Mouse (Mus musculus) neural tube, embryonic 12.5 days (tissue): ENCODE data around the gene Arid1b. TPM values are rescaled to one million over a fixed set of nuclear protein-coding genes. Genes with fewer than 3 reads are reported as not detected.

Experiments
- ATAC-seq: fragments of 200-750 bp; cut with Nextera tagmentation; 2 replicates; pipeline ENCODE4 v1.8.0; 2017; ENCODE audit warnings: low read depth, mild to moderate bottlenecking, moderate TSS enrichment, moderate library complexity; ENCODE audit not compliant: low FRiP score
- H3K27ac ChIP-seq: fragments of 300-500 bp; sonication (generic); 2 replicates; pipeline ENCODE4 v1.5.1; 2016
- H3K27me3 ChIP-seq: fragments of 300-500 bp; sonication (generic); replicated peaks from 2 replicates; pipeline ENCODE4 v1.6.1; 2016; ENCODE audit warnings: mild to moderate bottlenecking
- H3K36me3 ChIP-seq: fragments of 300-500 bp; sonication (generic); 2 replicates; pipeline ENCODE4 v1.6.1; 2016; ENCODE audit warnings: mild to moderate bottlenecking
- H3K4me1 ChIP-seq: fragments of 300-500 bp; sonication (generic); 2 replicates; pipeline ENCODE4 v1.6.1; 2016
- H3K4me2 ChIP-seq: fragments of 300-500 bp; sonication (generic); replicated peaks from 2 replicates; pipeline ENCODE4 v1.6.1; 2016; ENCODE audit warnings: mild to moderate bottlenecking
- H3K4me3 ChIP-seq: fragments of 300-500 bp; sonication (generic); 2 replicates; pipeline ENCODE4 v1.5.1; 2016
- H3K9ac ChIP-seq: fragments of 300-500 bp; sonication (generic); 2 replicates; pipeline ENCODE4 v1.6.1; 2016; ENCODE audit warnings: mild to moderate bottlenecking
- H3K9me3 ChIP-seq: fragments of 300-500 bp; sonication (generic); 2 replicates; pipeline ENCODE4 v1.6.1; 2016; ENCODE audit warnings: mild to moderate bottlenecking
- WGBS: fragments of 180-500 bp; shearing (Covaris S2); methylation state at CpG from one replicate; pipeline ENCODE4 v1.1.7; 2016; 5-methylcytosine and 5-hydroxymethylcytosine counted together
- polyA plus RNA-seq: library from polyadenylated mRNA; unstranded; fragments of >200 nt; fragmentation: Nextera tagmentation; extraction: Ambion mirVana; gene quantifications from 2 replicates; pipeline ENCODE4 v1.2.1, GENCODE M21; 2016

Arid1b gene
- polyA plus RNA-seq, 1 experiment from 2014 or later: 18.7 TPM

GRCm38 (mm10) chr17:5052091-5052799 is 58.1 kb downstream of the Arid1b start:
- ATAC-seq: no peak
- Histone ChIP-seq H3K4me2 (no peak overlapping the region), H3K4me1 (peaks cover 38% of the 10 kb centered on the region), H3K9me3 (no peaks in the 10 kb centered on the region), H3K36me3 (no peaks in the 10 kb centered on the region), H3K9ac (no peak overlapping the region), H3K27ac (no peak overlapping the region), H3K27me3 (no peaks in the 10 kb centered on the region), H3K4me3 (no peak overlapping the region)
- WGBS: 73% methylated on average over 10 of the region's 10 CpGs

GRCm38 (mm10) chr17:5052800-5053179 is 58.7 kb downstream of the Arid1b start:
- H3K36me3 ChIP-seq: no peaks in the 10 kb centered on the region
- no peaks in the 10 kb centered on the region for H3K9me3 ChIP-seq
- no peaks in the 10 kb centered on the region for H3K27me3 ChIP-seq
- ATAC-seq: no peak
- H3K4me1 ChIP-seq: peaks cover 43% of the 10 kb centered on the region
- 86% methylated on average over 4 of the region's 4 CpGs for WGBS
- H3K9ac ChIP-seq: no peak overlapping the region
- H3K4me3 ChIP-seq: no peak overlapping the region
- H3K27ac ChIP-seq: no peak overlapping the region
- no peak overlapping the region for H3K4me2 ChIP-seq

GRCm38 (mm10) chr17:5053201-5053600 is 59.1 kb downstream of the Arid1b start:
- H3K4me1 ChIP-seq: peaks cover 46% of the 10 kb centered on the region
- ATAC-seq: no peak
- no peak overlapping the region for H3K9ac ChIP-seq
- no peaks in the 10 kb centered on the region for H3K36me3 ChIP-seq
- WGBS: 61% methylated on average over 16 of the region's 16 CpGs
- no peaks in the 10 kb centered on the region for H3K27me3 ChIP-seq
- H3K4me3 ChIP-seq: no peak overlapping the region
- H3K9me3 ChIP-seq: no peaks in the 10 kb centered on the region
- no peak overlapping the region for H3K27ac ChIP-seq
- no peak overlapping the region for H3K4me2 ChIP-seq

- H3K27me3 ChIP-seq: no peaks in the 10 kb centered on the region
These were observed 61.3 kb downstream of the Arid1b start for GRCm38 (mm10) chr17:5055412-5055811.

GRCm38 (mm10) chr17:5056654-5057053 is 62.5 kb downstream of the Arid1b start:
- H3K4me3 ChIP-seq: no peak overlapping the region
- ATAC-seq: no peak
- H3K9ac ChIP-seq: no peak overlapping the region
- H3K27ac ChIP-seq: no peak overlapping the region
- no peaks in the 10 kb centered on the region for H3K9me3 ChIP-seq
- no peaks in the 10 kb centered on the region for H3K27me3 ChIP-seq
- no peaks in the 10 kb centered on the region for H3K36me3 ChIP-seq
- peaks cover 70% of the 10 kb centered on the region for H3K4me1 ChIP-seq
- 76% methylated on average over 4 of the region's 4 CpGs for WGBS
- H3K4me2 ChIP-seq: no peak overlapping the region

More at GRCm38 (mm10) chr17:5055412-5055811, 61.3 kb downstream of the Arid1b start:
- no peaks in the 10 kb centered on the region for H3K36me3 ChIP-seq
- H3K9ac ChIP-seq: no peak overlapping the region
- no peak overlapping the region for H3K4me3 ChIP-seq
- ATAC-seq: no peak
- no peak overlapping the region for H3K27ac ChIP-seq
- H3K4me1 ChIP-seq: peaks cover 67% of the 10 kb centered on the region
- no peaks in the 10 kb centered on the region for H3K9me3 ChIP-seq
- WGBS: 81% methylated on average over 6 of the region's 6 CpGs
- H3K4me2 ChIP-seq: no peak overlapping the region

GRCm38 (mm10) chr17:5057286-5057685 is 63.2 kb downstream of the Arid1b start:
- 24% methylated on average over 4 of the region's 4 CpGs for WGBS
- Histone ChIP-seq H3K4me2 (peak overlapping the region; percentile 32), H3K27ac (no peak overlapping the region), H3K36me3 (no peaks in the 10 kb centered on the region), H3K27me3 (no peaks in the 10 kb centered on the region), H3K4me3 (no peak overlapping the region), H3K9ac (no peak overlapping the region), H3K4me1 (peaks cover 70% of the 10 kb centered on the region), H3K9me3 (no peaks in the 10 kb centered on the region)
- ATAC-seq: no peak; the same call in 1 of the 2 replicates

- peaks cover 65% of the 10 kb centered on the region for H3K4me1 ChIP-seq
- H3K9ac ChIP-seq: 0 out of 2 replicates have a peak overlapping the region, but pooled peaks have one; percentile 3
- WGBS: 12% methylated on average over 10 of the region's 10 CpGs
- 0 out of 2 replicates have a peak overlapping the region, but pooled peaks have one; percentile 16 for H3K27ac ChIP-seq
- peak overlapping the region; percentile 40 for H3K4me2 ChIP-seq
- no peaks in the 10 kb centered on the region for H3K27me3 ChIP-seq
- no peak overlapping the region for H3K4me3 ChIP-seq
- H3K9me3 ChIP-seq: no peaks in the 10 kb centered on the region
- peak; percentile 82 for ATAC-seq
- no peaks in the 10 kb centered on the region for H3K36me3 ChIP-seq
These were observed 64.0 kb downstream of the Arid1b start for GRCm38 (mm10) chr17:5057944-5058720.

GRCm38 (mm10) chr17:5059092-5059601 is 65.0 kb downstream of the Arid1b start:
- Histone ChIP-seq H3K9me3 (no peaks in the 10 kb centered on the region), H3K9ac (no peak overlapping the region), H3K36me3 (no peaks in the 10 kb centered on the region), H3K4me3 (no peak overlapping the region), H3K4me1 (peaks cover 62% of the 10 kb centered on the region), H3K27ac (no peak overlapping the region), H3K4me2 (no peak overlapping the region), H3K27me3 (no peaks in the 10 kb centered on the region)
- ATAC-seq: no peak
- 78% methylated on average over 9 of the region's 9 CpGs for WGBS

- peaks cover 65% of the 10 kb centered on the region for H3K4me1 ChIP-seq
- WGBS: 55% methylated on average over 5 of the region's 5 CpGs
- no peaks in the 10 kb centered on the region for H3K36me3 ChIP-seq
These were observed 66.5 kb downstream of the Arid1b start for GRCm38 (mm10) chr17:5060515-5061084.

GRCm38 (mm10) chr17:5061183-5061582 is 67.1 kb downstream of the Arid1b start:
- Histone ChIP-seq H3K9me3 (no peaks in the 10 kb centered on the region), H3K27ac (no peak overlapping the region), H3K4me3 (no peak overlapping the region), H3K27me3 (no peaks in the 10 kb centered on the region), H3K36me3 (no peaks in the 10 kb centered on the region), H3K4me2 (no peak overlapping the region), H3K4me1 (peaks cover 63% of the 10 kb centered on the region), H3K9ac (no peak overlapping the region)
- WGBS: 83% methylated on average over 3 of the region's 3 CpGs
- ATAC-seq: no peak

More at GRCm38 (mm10) chr17:5060515-5061084, 66.5 kb downstream of the Arid1b start:
- H3K9ac ChIP-seq: no peak overlapping the region
- H3K4me3 ChIP-seq: no peak overlapping the region
- H3K9me3 ChIP-seq: no peaks in the 10 kb centered on the region
- H3K4me2 ChIP-seq: no peak overlapping the region
- H3K27ac ChIP-seq: no peak overlapping the region
- no peak for ATAC-seq
- H3K27me3 ChIP-seq: no peaks in the 10 kb centered on the region

GRCm38 (mm10) chr17:5061593-5061992 is 67.5 kb downstream of the Arid1b start:
- Histone ChIP-seq H3K27ac (no peak overlapping the region), H3K27me3 (no peaks in the 10 kb centered on the region), H3K4me1 (peaks cover 62% of the 10 kb centered on the region), H3K4me2 (no peak overlapping the region), H3K9me3 (no peaks in the 10 kb centered on the region), H3K4me3 (no peak overlapping the region), H3K36me3 (no peaks in the 10 kb centered on the region), H3K9ac (no peak overlapping the region)
- WGBS: 79% methylated on average over 5 of the region's 5 CpGs
- ATAC-seq: no peak
